Mouse (Mus musculus) granulocyte monocyte progenitor cell, adult 5-6 weeks (primary cell): ENCODE data around the gene Hkdc1. TPM values are rescaled to one million over a fixed set of nuclear protein-coding genes. Genes with fewer than 3 reads are reported as not detected.
"Not testable (repeated sequence)": the region's sequence is repeated elsewhere in the genome, so short reads cannot be mapped to it uniquely, and the experiment has no call there.

Experiments used
- ATAC-seq: replicated peaks from 2 replicates; pipeline ENCODE4 v1.8.0; 2016; ENCODE audit warnings: mild to moderate bottlenecking, moderate TSS enrichment, inconsistent platforms; ENCODE audit not compliant: poor library complexity, severe bottlenecking
- total RNA-seq, 2 experiments: library from RNA; stranded (forward) in 1 of 2; stranded (reverse) in 1 of 2; fragments of 200-712, 200-1000 nt in 1 of 2; fragments of >200 nt in 1 of 2; fragmentation: Nextera tagmentation in 1 of 2; gene quantifications; 2 replicates each; pipeline ENCODE4 v1.2.3; 2014 to 2017

Gene Hkdc1
- total RNA-seq (2014; fragmentation: Nextera tagmentation) (not detected in 2 replicates), total RNA-seq (2017) (not detected in 2 replicates)

DNA sequence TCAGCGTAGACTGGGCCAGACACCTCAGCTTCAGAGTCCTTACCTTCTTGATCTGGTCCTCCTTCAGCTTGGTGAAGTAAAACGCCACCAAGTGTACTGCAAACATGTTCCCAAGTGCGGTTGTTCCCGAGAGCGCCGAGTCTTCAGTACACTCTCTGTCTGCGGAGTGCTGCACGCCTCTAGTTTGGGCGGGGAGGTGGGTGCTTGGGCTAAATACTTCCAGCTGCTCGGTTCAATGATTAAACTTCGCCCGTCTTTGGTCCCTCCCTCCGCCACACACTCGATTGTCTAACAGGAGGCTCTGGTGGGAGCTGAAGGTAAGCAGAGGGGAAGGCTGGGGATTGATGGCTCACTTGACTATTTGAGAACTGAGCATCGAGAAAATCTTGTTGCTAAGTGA lies at the start of gene Hkdc1:
TSS of gene Hkdc1 (minus strand) at position 237 of the 400 bp plus-strand sequence.
- no peak for ATAC-seq

- ATAC-seq = no peak
These were observed 48.8 kb upstream of the Hkdc1 start for GRCm38 (mm10) chr10:62471105-62471504.

DNA sequence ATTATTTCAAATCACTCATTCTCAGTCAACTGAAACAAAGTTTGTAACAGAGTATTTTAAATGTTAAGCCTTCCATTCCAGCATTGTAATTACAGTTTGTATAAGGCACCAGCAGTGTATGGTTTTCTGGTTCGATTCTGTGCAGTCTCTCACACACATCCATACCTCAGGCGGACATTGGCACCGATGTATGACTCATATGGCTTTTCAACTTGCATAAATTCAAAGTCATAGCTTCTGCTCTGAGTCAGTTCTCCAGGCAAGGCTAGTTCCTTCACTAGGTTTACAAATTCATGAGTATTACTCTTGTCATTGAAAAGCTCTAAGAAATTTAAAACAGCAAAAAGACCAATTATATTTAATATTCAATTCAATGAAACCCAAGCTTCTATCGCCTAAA lies 47.4 kb upstream of the Hkdc1 start:
- no peak for ATAC-seq

- ATAC-seq = no peak
These were observed 39.0 kb upstream of the Hkdc1 start for GRCm38 (mm10) chr10:62461321-62461720.

DNA sequence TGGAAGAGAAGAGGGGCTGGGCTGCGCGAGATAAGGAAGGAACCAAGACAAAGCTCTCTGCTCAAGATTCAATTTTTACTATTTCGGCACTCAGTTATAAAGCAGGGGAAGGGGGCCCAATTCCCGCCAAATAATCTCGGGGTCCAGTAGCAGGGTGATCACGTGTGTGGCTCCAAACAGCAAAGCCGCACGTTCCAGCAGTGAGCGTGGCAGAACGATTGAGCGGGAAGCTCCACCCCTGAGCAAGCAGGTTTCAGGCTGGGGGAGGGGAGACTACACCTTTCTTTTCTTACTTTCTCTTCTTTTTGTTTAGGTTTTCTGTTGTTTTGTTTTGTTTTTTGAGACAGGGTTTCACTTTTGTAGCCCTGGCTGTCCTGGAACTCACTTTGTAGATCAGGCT lies 29.7 kb upstream of the Hkdc1 start:
- ATAC-seq = not testable (repeated sequence)

DNA sequence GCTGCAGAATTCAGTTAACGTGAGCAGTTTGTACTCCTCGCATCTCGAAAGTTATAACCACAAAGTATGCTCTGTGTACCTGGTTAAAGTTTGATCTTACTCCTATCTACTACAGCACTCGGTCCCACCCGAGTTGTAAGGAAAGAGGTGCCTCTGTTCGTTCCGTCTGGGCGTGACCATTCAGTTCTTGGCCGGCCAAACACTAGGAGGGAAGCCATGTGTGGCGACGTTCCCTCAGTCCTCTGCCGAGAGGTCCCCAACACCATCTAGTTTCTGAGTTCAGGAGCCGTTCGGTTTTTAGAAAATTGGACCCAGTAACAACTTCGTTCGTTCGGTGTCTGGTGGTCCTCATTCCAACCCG lies 28.0 kb upstream of the Hkdc1 start:
- 0 out of 2 replicates have a peak, but pooled peaks have one; percentile 6 for ATAC-seq

- ATAC-seq = peak; percentile 88
These were observed 27.3 kb upstream of the Hkdc1 start, which contains the start of the genes 4930507D05Rik and Supv3l1 for GRCm38 (mm10) chr10:62449364-62450279. TSS of gene 4930507D05Rik (plus strand) at chr10:62449489. TSS of gene Supv3l1 (minus strand) at chr10:62449738.

DNA sequence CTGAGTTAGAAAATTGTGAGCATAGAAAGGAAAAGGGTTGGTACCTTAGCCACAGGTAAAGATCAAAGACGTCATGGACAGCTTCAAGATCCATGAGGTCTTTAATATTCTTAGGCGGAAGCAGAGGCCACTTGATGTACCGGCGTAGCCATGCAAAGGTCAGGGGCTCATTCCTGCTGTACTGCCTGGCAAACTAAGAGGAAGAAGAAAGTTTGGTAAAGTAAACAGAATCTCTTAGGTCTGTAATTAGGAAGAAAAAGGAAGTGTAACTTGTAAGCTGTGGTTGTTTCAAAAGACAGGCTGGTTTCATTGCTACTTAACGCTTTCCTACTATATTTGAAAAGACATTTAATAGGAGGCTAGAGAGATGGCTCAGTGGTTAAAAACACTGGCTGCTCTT lies 8.1 kb upstream of the Hkdc1 start:
- peak; percentile 82 for ATAC-seq

DNA sequence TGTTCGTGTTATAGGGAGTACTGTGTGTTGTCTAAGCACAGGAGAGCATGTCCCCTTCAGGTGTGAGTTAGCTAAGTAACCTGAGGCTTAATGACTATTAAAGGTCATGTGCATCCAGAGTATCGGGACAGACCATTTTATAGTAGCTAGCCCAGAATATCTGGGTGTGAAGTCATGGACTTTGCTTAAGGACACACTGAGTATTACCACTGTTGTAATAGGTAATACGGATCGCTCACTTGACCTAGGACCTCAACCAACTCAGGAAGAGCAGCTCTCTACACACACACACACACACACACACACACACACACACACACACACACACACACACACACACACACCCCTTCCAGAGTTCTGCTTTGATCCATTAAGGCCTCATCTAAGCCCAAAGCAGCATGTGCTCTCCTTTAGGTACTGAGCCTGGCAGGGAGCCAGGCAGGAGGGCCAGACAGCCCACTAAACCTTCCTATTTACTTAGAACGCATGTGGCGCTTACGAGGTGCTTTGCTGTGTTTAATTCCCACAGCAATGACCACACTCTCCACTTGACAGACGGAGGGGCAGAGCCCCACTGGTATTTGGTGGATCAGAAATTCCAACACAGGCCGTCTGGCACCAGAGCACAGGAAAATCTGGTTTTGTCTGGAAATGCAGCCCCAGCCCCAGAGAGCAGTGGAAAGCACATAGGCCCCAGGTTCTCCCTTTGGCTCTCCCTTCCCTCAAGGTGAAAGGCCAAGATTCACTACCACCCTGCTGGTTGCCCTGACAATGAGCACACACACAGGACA lies 3.0 kb upstream of the Hkdc1 start:
- ATAC-seq = no peak

- ATAC-seq = no peak
These were observed 1.2 kb downstream of the Hkdc1 start for GRCm38 (mm10) chr10:62421127-62421526.

DNA sequence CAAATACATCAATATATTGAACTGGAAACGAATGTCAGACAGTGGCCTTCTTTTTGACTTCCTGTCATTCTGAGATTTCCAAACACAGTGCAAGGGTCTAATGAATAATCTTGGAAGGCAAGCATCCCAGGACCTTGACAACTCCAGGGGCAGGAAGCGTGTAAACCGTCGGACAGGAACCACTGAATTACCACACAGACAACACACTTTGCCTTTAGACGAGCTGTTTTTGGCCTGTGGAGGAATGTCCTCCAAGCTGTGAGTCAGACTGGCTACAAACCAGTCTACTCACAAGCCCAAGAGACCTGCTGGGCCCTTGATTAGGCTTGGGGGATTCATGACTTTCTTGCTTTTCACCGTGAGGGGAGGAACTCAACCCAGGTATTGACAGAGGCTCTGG lies 1.9 kb downstream of the Hkdc1 start:
- ATAC-seq = no peak

- ATAC-seq = no peak
These were observed 2.9 kb downstream of the Hkdc1 start for GRCm38 (mm10) chr10:62419422-62419821.

GRCm38 (mm10) chr10:62418831-62419356 lies 3.4 kb downstream of the Hkdc1 start:
- no peak for ATAC-seq

DNA sequence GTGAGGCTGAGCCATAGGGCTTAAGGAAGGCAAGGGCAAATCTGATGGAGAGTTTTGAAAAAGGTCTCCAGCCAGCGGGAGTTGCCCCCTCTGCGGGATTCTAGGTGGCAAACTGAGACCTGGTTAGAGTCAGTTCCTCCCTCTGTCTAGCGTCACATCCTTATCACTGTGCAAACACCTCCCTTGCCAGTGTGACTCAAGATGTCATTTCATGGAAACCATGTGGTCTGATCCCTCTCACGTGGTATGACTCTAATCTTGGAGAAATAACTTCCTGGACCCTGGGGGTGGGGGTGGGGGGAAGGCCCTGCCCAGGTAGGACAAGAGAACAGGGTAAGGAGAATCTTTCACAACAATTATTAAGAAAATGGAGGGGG lies 8.7 kb downstream of the Hkdc1 start:
- ATAC-seq = no peak

GRCm38 (mm10) chr10:62412906-62413605 lies 9.2 kb downstream of the Hkdc1 start:
- no peak for ATAC-seq

GRCm38 (mm10) chr10:62411431-62412410 lies 10.6 kb downstream of the Hkdc1 start:
- no peak for ATAC-seq

DNA sequence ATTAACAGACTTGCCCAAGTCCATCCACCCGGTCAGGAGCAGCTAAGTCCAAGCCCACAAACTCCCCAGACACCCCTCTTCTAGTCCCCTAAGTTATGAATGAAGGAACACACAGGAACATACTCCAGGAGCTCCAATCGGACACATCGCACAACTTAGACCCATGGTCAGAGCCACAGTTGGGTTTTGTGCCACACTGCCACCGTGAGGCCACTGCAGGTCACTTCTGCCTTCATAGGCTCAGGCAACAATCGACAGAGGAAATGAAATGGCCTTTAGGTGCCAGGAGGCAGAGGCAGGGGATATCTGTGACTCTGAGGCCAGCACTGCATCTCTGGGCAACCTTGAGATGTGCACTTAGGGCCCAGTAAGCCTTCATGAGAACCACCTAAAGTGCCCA lies 11.3 kb downstream of the Hkdc1 start:
- ATAC-seq = peak; percentile 94

GRCm38 (mm10) chr10:62404901-62405300 lies 17.4 kb downstream of the Hkdc1 start:
- no peak for ATAC-seq

GRCm38 (mm10) chr10:62401641-62402111 lies 20.6 kb downstream of the Hkdc1 start:
- ATAC-seq = no peak
